Mouse (Mus musculus) activated CD4-positive, CD25-positive, alpha-beta regulatory T cell (primary cell): ENCODE measurements around the gene Pnma3. TPM values are rescaled to one million over a fixed set of nuclear protein-coding genes. Genes with fewer than 3 reads are reported as not detected.

Source experiments
- polyA plus RNA-seq, 2 experiments: library from polyadenylated mRNA; unstranded; fragments of 100-300 nt; shearing (Covaris generic); gene quantifications; one replicate each; pipeline ENCODE4 v1.2.1; 2017

Gene Pnma3
- polyA plus RNA-seq = not detected

GRCm38 (mm10) chrX:73064415-73064793 is at the start of gene Pnma3:
Gene Pnma3, plus strand, starts transcription at chrX:73064787.

GRCm38 (mm10) chrX:73037003-73037402 is 27.6 kb upstream of the Pnma3 start, which contains the start of gene Pnma5:
Gene Pnma5, minus strand, starts transcription at chrX:73037103.

GRCm38 (mm10) chrX:73082267-73083055 is 17.9 kb downstream of the Pnma3 start, which contains the start of gene Xlr4a:
Gene Xlr4a, minus strand, starts transcription at chrX:73082478.

GRCm38 (mm10) chrX:73096941-73097508 is 32.4 kb downstream of the Pnma3 start, which contains the start of gene Xlr3a:
Gene Xlr3a, minus strand, starts transcription at chrX:73097095.

GRCm38 (mm10) chrX:73116747-73117146 is 52.2 kb downstream of the Pnma3 start, which contains the start of gene Gm14685:
Gene Gm14685, plus strand, starts transcription at chrX:73117047.

Other genes with a start within 250 kb of the Pnma3 start
- gene Gabrq, start 239.6 kb upstream of the Pnma3 start, polyA plus RNA-seq = under 1 TPM in 1 of 2 experiments, not detected in 1; 0.23 TPM
- gene Cetn2, start 146.4 kb upstream of the Pnma3 start, polyA plus RNA-seq = 100 to 1,000 TPM; 125 to 129 TPM
- gene Nsdhl, start 146.2 kb upstream of the Pnma3 start, polyA plus RNA-seq = 10 to 100 TPM; 12.7 to 23.3 TPM
- gene Zfp185, start 77.4 kb upstream of the Pnma3 start, polyA plus RNA-seq = under 1 TPM in 1 of 2 experiments, not detected in 1; 0.18 TPM
- gene Pnma5, start 27.7 kb upstream of the Pnma3 start, polyA plus RNA-seq = under 1 TPM in 1 of 2 experiments, not detected in 1; 0.22 TPM
- 10 to 100 TPM; 78.3 to 92.0 TPM for gene Xlr4a, start 17.7 kb downstream of the Pnma3 start, polyA plus RNA-seq
- 1 to 10 TPM in 1 of 2 experiments, under 1 TPM in 1; 0.33 to 4.0 TPM for gene Xlr3a, start 32.3 kb downstream of the Pnma3 start, polyA plus RNA-seq
- gene Gm14685, start 52.3 kb downstream of the Pnma3 start, polyA plus RNA-seq = under 1 TPM in 1 of 2 experiments, not detected in 1; 0.20 TPM
- gene Xlr5b, start 84.0 kb downstream of the Pnma3 start, polyA plus RNA-seq = not detected
- not detected for gene DXBay18, start 84.7 kb downstream of the Pnma3 start, polyA plus RNA-seq
- gene Spin2d, start 112.2 kb downstream of the Pnma3 start, polyA plus RNA-seq = not detected
- gene Xlr3b, start 127.4 kb downstream of the Pnma3 start, polyA plus RNA-seq = 10 to 100 TPM in 1 of 2 experiments, 1 to 10 TPM in 1; 4.4 to 19.7 TPM
- gene Xlr4b, start 149.5 kb downstream of the Pnma3 start, polyA plus RNA-seq = 100 to 1,000 TPM; 126 to 145 TPM
- gene F8a, start 163.5 kb downstream of the Pnma3 start, polyA plus RNA-seq = 10 to 100 TPM; 17.4 to 19.3 TPM
- 10 to 100 TPM; 60.1 to 81.5 TPM for gene Xlr4c, start 178.3 kb downstream of the Pnma3 start, polyA plus RNA-seq
- gene Xlr3c, start 200.6 kb downstream of the Pnma3 start, polyA plus RNA-seq = under 1 TPM in 1 of 2 experiments, not detected in 1; 0.13 TPM
- gene Xlr5a, start 228.2 kb downstream of the Pnma3 start, polyA plus RNA-seq = under 1 TPM in 1 of 2 experiments, not detected in 1; 0.12 TPM
- not detected for gene Xlr5c, start 228.2 kb downstream of the Pnma3 start, polyA plus RNA-seq